Mouse (Mus musculus): Measurements from ENCODE around the gene Rfc2. TPM values are rescaled to one million over a fixed set of nuclear protein-coding genes. Genes with fewer than 3 reads are reported as not detected.
"Not testable (repeated sequence)": the region's sequence is repeated elsewhere in the genome, so short reads cannot be mapped to it uniquely, and the experiment has no call there.

The Rfc2 gene
- polyA plus RNA-seq, 1 experiment from 2014 or later, result 192 TPM

GRCm38 (mm10) chr5:134648976-134649375 is 67.8 kb downstream of the Rfc2 start:
- not testable (repeated sequence) for H3K4me1 ChIP-seq (ENCODE audit: control insufficient read depth, insufficient read depth, low read depth, low read length); ATAC-seq; H3K36me3 ChIP-seq (ENCODE audit: control insufficient read depth, insufficient read depth, low read length); H3K27ac ChIP-seq (ENCODE audit: low read depth, low read length); H3K27me3 ChIP-seq (replicated peaks; ENCODE audit: control insufficient read depth, insufficient read depth, low read length); H3K4me3 ChIP-seq (ENCODE audit: low read length); H3K4me2 ChIP-seq (ENCODE audit: low read length); H3K9me3 ChIP-seq (ENCODE audit: control insufficient read depth, low read length); H3K9ac ChIP-seq (ENCODE audit: low read depth, low read length)
- WGBS, result 80% methylated on average over 3 of the region's 4 CpGs

GRCm38 (mm10) chr5:134650926-134651325 is 69.8 kb downstream of the Rfc2 start:
- WGBS, result 46% methylated on average over 4 of the region's 5 CpGs
- Histone ChIP-seq H3K4me2 (ENCODE audit: low read length) (no peak overlapping the region), H3K9ac (ENCODE audit: low read depth, low read length) (no peak overlapping the region), H3K9me3 (ENCODE audit: control insufficient read depth, low read length) (no peaks in the 10 kb centered on the region), H3K4me1 (ENCODE audit: control insufficient read depth, insufficient read depth, low read depth, low read length) (no peaks in the 10 kb centered on the region; the same call in 1 of the 2 replicates), H3K36me3 (ENCODE audit: control insufficient read depth, insufficient read depth, low read length) (no peaks in the 10 kb centered on the region), H3K27ac (ENCODE audit: low read depth, low read length) (no peak overlapping the region), H3K4me3 (ENCODE audit: low read length) (no peak overlapping the region), H3K27me3 (replicated peaks; ENCODE audit: control insufficient read depth, insufficient read depth, low read length) (no peaks in the 10 kb centered on the region)
- no peak for ATAC-seq

Small RNA genes lying within 50 kb of the gene (microRNA-seq; reads per million reads assigned to microRNA genes)
- gene Mir7228, result not detected

Other genes with a start within 250 kb of the Rfc2 start
- 49.3 and 67.3 TPM in 2 replicates for gene Gtf2ird1, start 124.7 kb upstream of the Rfc2 start, polyA plus RNA-seq (2015; fragmentation: Nextera tagmentation; extraction: Ambion mirVana)
- 14.4 and 15.8 TPM in 2 replicates for gene Clip2, start 28.9 kb upstream of the Rfc2 start, polyA plus RNA-seq (2015; fragmentation: Nextera tagmentation; extraction: Ambion mirVana)
- gene Syna, start 21.2 kb upstream of the Rfc2 start, polyA plus RNA-seq (2015; fragmentation: Nextera tagmentation; extraction: Ambion mirVana), result 0.22 and 0.45 TPM in 2 replicates
- 2.1 and 2.6 TPM in 2 replicates for gene Lat2, start 33.7 kb downstream of the Rfc2 start, polyA plus RNA-seq (2015; fragmentation: Nextera tagmentation; extraction: Ambion mirVana)
- gene Eif4h, start 58.1 kb downstream of the Rfc2 start, polyA plus RNA-seq (2015; fragmentation: Nextera tagmentation; extraction: Ambion mirVana), result 332 and 340 TPM in 2 replicates
- 22.0 and 22.1 TPM in 2 replicates for gene Limk1, start 107.2 kb downstream of the Rfc2 start, polyA plus RNA-seq (2015; fragmentation: Nextera tagmentation; extraction: Ambion mirVana)
- 25.1 and 26.7 TPM in 2 replicates for gene Eln, start 166.0 kb downstream of the Rfc2 start, polyA plus RNA-seq (2015; fragmentation: Nextera tagmentation; extraction: Ambion mirVana)